Mouse (Mus musculus) liver, embryonic 12.5 days (tissue): ENCODE measurements around the gene Xbp1. TPM values are rescaled to one million over a fixed set of nuclear protein-coding genes. Genes with fewer than 3 reads are reported as not detected.
"Not testable (repeated sequence)": the region's sequence is repeated elsewhere in the genome, so short reads cannot be mapped to it uniquely, and the experiment has no call there.

ENCODE experiments used
- ATAC-seq: fragments of 200-750 bp; cut with Nextera tagmentation; 2 replicates; pipeline ENCODE4 v1.8.0; 2017; ENCODE audit warnings: moderate number of reproducible peaks, mild to moderate bottlenecking, moderate library complexity
- H3K27ac ChIP-seq: fragments of 300-500 bp; sonication (generic); 2 replicates; pipeline ENCODE4 v1.5.1; 2016; ENCODE audit warnings: mild to moderate bottlenecking
- H3K27me3 ChIP-seq: fragments of 300-500 bp; sonication (generic); replicated peaks from 2 replicates; pipeline ENCODE4 v1.6.1; 2016; ENCODE audit warnings: mild to moderate bottlenecking, moderate library complexity
- H3K36me3 ChIP-seq: fragments of 300-500 bp; sonication (generic); 2 replicates; pipeline ENCODE4 v1.6.1; 2016; ENCODE audit warnings: mild to moderate bottlenecking, moderate library complexity
- H3K4me1 ChIP-seq: fragments of 300-500 bp; sonication (generic); 2 replicates; pipeline ENCODE4 v1.6.1; 2016
- H3K4me2 ChIP-seq: fragments of 300-500 bp; sonication (generic); 2 replicates; pipeline ENCODE4 v1.6.1; 2016; ENCODE audit warnings: mild to moderate bottlenecking, moderate library complexity
- H3K4me3 ChIP-seq: fragments of 300-500 bp; sonication (generic); 2 replicates; pipeline ENCODE4 v1.5.1; 2016; ENCODE audit warnings: mild to moderate bottlenecking, moderate library complexity
- H3K9ac ChIP-seq: fragments of 300-500 bp; sonication (generic); 2 replicates; pipeline ENCODE4 v1.6.1; 2016; ENCODE audit warnings: mild to moderate bottlenecking, moderate library complexity
- H3K9me3 ChIP-seq: fragments of 300-500 bp; sonication (generic); replicated peaks from 2 replicates; pipeline ENCODE4 v1.6.1; 2016; ENCODE audit warnings: mild to moderate bottlenecking, moderate library complexity
- WGBS: fragments of 180-500 bp; shearing (Covaris S2); methylation state at CpG from one replicate; pipeline ENCODE4 v1.1.7; 2016; ENCODE audit not compliant: insufficient replicate concordance; 5-methylcytosine and 5-hydroxymethylcytosine counted together
- polyA plus RNA-seq: library from polyadenylated mRNA; unstranded; fragments of >200 nt; fragmentation: Nextera tagmentation; extraction: Ambion mirVana; gene quantifications from 2 replicates; pipeline ENCODE4 v1.2.1, GENCODE M21; 2016

The Xbp1 gene
- polyA plus RNA-seq, 1 experiment from 2014 or later = 112 TPM

GRCm38 (mm10) chr11:5521266-5521515 lies 732 bp downstream of the Xbp1 start:
- Histone ChIP-seq H3K36me3 (peaks cover 41% of the 10 kb centered on the region), H3K4me1 (peaks cover 33% of the 10 kb centered on the region), H3K4me3 (peak overlapping the region; percentile 92), H3K27me3 (no peaks in the 10 kb centered on the region), H3K27ac (peak overlapping the region; percentile 92), H3K9me3 (no peaks in the 10 kb centered on the region), H3K4me2 (peak overlapping the region; percentile 86), H3K9ac (peak overlapping the region; percentile 96)
- under 1% methylated on average over 13 of the region's 13 CpGs for WGBS
- ATAC-seq = peak; percentile 31

DNA sequence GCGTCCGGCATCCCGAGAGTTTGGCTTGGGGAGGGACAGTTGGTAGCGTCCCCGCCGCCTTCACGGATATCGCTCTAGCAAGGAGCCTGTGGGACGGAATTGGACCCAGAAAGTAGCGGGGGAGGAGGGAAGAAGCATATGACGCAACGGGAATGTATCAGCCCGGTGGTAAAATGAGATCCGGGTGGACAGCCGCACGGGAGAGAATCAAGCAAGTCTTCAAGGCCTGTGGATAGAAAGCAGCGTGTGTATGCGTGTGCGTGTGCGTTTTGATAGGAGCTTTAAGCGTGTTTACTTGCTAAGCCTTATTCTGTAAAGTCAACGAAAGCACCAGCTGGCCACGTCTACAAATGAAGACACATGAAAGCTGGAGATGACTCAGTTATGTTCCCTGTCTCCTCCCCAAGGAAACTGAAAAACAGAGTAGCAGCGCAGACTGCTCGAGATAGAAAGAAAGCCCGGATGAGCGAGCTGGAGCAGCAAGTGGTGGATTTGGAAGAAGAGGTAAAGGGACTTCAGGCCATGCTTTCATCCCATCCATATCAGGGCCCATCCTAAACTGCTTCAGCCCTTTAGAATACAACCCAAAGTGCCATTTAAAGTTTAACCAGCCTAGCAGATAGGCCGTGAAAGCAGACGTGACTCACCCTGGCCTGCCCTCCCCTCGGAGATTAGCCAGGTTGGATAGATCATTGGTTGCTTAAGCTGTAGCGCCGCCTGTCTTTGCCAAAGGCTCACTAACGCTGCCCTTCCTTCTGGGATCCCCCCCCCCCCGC lies 1.2 kb downstream of the Xbp1 start:
- Histone ChIP-seq H3K9me3 (no peaks in the 10 kb centered on the region), H3K4me3 (peak overlapping the region; percentile 92), H3K4me2 (peak overlapping the region; percentile 86), H3K36me3 (peaks cover 46% of the 10 kb centered on the region), H3K4me1 (peaks cover 33% of the 10 kb centered on the region), H3K9ac (peak overlapping the region; percentile 96), H3K27me3 (no peaks in the 10 kb centered on the region), H3K27ac (peak overlapping the region; percentile 92)
- ATAC-seq = peak; percentile 71
- under 1% methylated on average over 34 of the region's 34 CpGs for WGBS

DNA sequence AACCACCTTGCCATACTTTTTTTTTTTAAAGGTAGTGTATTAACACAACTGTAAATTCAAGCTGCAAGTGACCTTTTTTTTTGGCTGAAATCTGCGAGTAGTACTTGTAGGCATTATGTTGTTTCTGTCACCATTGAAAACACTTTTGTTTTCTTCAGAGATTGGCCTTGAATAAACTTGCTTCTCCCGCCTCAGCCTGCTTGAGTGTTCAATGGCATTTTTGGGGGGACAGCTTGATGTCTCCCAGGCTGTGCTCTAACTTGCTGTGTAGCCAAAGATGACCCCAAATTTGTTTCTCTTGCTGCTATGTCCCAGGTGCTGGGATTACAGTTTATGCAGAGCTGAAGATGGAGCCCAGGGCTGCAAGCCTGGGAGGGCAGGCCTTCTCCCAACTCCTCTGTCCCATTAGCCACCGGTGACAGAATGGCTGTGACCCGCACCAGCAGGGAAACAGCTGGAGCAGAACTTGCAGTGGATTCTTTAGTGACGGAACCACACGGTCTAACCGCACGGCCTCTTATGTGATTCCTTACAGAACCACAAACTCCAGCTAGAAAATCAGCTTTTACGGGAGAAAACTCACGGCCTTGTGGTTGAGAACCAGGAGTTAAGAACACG lies 2.4 kb downstream of the Xbp1 start:
- 0 out of 2 replicates have a peak overlapping the region, but pooled peaks have one; percentile 92 for H3K27ac ChIP-seq
- H3K9ac ChIP-seq = peak overlapping the region; percentile 96; the same call in 1 of the 2 replicates
- no peaks in the 10 kb centered on the region for H3K27me3 ChIP-seq
- 89% methylated on average over 11 of the region's 11 CpGs for WGBS
- peaks cover 33% of the 10 kb centered on the region for H3K4me1 ChIP-seq
- no peaks in the 10 kb centered on the region for H3K9me3 ChIP-seq
- peaks cover 58% of the 10 kb centered on the region for H3K36me3 ChIP-seq
- peak overlapping the region; percentile 86 for H3K4me2 ChIP-seq
- H3K4me3 ChIP-seq = peak overlapping the region; percentile 92
- no peak for ATAC-seq

DNA sequence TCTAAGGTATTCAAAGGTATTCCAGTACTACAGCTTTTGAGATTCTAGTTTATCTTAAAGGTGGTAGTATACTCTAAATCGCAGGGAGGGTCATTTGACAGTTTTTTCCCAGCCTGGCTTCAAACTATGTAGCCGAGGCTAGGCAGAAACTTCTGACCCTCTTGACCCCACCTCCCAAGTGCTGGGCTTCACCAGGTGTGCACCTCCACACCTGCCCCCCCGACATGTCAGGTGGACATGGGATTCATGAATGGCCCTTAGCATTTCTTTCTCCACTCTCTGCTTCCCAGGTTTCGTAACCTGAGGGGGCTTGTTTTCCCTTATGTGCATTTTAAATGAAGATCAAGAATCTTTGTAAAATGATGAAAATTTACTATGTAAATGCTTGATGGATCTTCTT lies 5.0 kb downstream of the Xbp1 start:
- WGBS = 75% methylated on average over 4 of the region's 4 CpGs
- H3K4me3 ChIP-seq = no peak overlapping the region
- H3K36me3 ChIP-seq = peaks cover 83% of the 10 kb centered on the region

DNA sequence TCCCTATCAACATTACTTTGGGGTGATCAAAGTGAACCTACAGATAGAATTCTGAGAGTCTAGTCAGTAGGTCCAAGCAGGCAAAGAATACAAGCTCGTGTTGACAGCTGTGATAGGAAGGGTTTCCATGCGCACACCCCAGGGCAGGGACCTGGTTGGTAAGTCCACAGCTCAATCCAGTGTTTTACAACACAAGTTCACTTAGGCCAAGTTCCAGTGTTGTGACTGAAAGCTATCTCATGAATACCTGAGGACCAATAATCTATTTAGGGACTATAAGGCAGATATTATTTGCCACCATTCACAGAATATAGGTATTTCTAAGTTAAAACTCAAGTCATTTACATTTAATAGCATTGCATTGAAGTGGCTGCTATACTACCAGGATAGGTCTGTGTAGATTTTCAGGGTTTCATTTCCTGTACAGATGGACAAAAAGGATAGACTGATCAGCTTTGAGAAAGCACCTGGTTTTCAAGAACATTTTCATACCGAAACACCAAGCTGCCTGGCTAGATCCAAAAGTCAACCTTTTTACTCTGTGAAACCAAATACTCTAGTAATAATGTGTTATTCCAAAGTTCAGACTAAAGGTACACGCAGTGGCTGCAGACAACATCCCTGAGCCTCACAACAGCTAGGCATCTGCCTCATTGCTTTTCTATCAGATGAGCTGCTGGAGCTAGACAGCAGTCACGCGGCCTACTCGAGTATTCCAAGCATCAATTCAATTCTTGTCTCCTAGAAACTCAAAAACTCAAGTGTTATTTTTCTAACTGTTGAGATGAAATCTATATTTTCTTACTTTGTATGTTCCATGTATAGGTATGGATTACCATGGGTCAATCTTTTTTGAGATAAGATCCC lies 6.3 kb downstream of the Xbp1 start:
- ATAC-seq = no peak
- 81% methylated on average over 7 of the region's 7 CpGs for WGBS
- no peaks in the 10 kb centered on the region for H3K27me3 ChIP-seq

More for the DNA sequence above, 5.0 kb downstream of the Xbp1 start:
- H3K4me1 ChIP-seq = peaks cover 32% of the 10 kb centered on the region
- H3K9me3 ChIP-seq = no peaks in the 10 kb centered on the region
- no peak overlapping the region for H3K27ac ChIP-seq
- no peak overlapping the region for H3K9ac ChIP-seq
- no peak for ATAC-seq
- H3K4me2 ChIP-seq = no peak overlapping the region
- no peaks in the 10 kb centered on the region for H3K27me3 ChIP-seq

DNA sequence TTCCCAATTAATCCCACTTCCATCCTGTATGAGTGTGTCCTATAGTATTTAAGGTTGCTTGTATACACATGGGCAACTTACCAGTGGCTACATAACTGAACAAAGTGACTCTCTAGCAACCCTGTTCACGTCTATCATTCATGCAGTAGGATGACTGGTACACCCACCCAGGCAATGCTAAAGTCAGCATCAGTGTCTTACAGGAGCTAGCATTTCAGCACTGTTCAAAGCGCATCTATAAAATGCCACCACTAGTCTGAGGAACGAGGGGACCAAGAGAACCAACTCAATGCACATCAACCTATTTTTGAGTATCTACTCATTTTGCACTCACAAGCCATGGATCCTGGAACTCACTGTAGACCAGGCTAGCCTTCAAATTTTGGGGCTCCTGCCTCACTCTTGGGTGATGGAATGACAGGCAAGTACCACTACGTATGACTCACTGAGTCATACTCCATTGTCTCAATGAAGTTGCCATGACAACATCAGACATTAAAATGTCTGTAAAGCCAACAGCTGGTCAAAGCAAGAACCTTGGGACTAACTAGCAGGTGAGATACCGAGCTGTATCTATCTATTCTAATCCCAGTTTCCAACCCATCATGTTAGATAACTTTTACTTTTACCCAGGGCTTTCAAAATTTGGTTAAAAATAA lies 7.5 kb downstream of the Xbp1 start:
- Histone ChIP-seq H3K4me1 (peaks cover 27% of the 10 kb centered on the region), H3K4me3 (no peak overlapping the region), H3K4me2 (no peak overlapping the region), H3K36me3 (peaks cover 100% of the 10 kb centered on the region), H3K27ac (no peak overlapping the region), H3K27me3 (no peaks in the 10 kb centered on the region), H3K9me3 (no peaks in the 10 kb centered on the region), H3K9ac (no peak overlapping the region)
- ATAC-seq = no peak
- 74% methylated on average over 5 of the region's 5 CpGs for WGBS

More for the DNA sequence above, 6.3 kb downstream of the Xbp1 start:
- Histone ChIP-seq H3K27ac (no peak overlapping the region), H3K4me2 (no peak overlapping the region), H3K36me3 (peaks cover 97% of the 10 kb centered on the region), H3K9ac (no peak overlapping the region), H3K4me1 (peaks cover 39% of the 10 kb centered on the region), H3K9me3 (no peaks in the 10 kb centered on the region), H3K4me3 (no peak overlapping the region)

GRCm38 (mm10) chr11:5528841-5529240 lies 8.4 kb downstream of the Xbp1 start:
- no peak for ATAC-seq
- H3K4me1 ChIP-seq = peaks cover 19% of the 10 kb centered on the region
- H3K27ac ChIP-seq = no peak overlapping the region
- H3K4me2 ChIP-seq = no peak overlapping the region
- no peak overlapping the region for H3K9ac ChIP-seq
- no peak overlapping the region for H3K4me3 ChIP-seq
- no peaks in the 10 kb centered on the region for H3K9me3 ChIP-seq
- 75% methylated on average over 5 of the region's 5 CpGs for WGBS
- H3K27me3 ChIP-seq = no peaks in the 10 kb centered on the region
- H3K36me3 ChIP-seq = peaks cover 100% of the 10 kb centered on the region

DNA sequence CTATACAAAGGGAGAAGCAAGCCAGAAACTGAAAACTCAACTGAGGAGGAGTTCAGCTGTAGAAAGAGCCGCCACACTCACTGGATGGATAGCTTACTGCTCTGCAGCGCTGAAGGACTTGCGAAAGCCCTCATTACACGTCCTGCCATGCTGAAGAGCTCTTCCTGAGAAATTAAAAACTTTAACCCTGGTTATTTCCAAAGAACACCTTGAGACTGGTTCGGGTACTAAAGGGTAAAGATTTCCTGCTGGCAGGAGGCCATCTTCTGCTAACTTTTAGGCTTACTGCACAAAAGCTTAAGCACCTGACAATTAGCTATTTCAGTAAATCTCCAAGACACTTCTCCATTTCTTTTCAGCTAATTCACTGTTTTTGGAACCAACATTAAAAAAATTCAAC lies 9.7 kb downstream of the Xbp1 start:
- Histone ChIP-seq H3K4me2 (no peak overlapping the region), H3K36me3 (peaks cover 100% of the 10 kb centered on the region), H3K27me3 (no peaks in the 10 kb centered on the region), H3K4me3 (no peak overlapping the region), H3K4me1 (peaks cover 18% of the 10 kb centered on the region), H3K9ac (no peak overlapping the region), H3K27ac (no peak overlapping the region), H3K9me3 (no peaks in the 10 kb centered on the region)
- no peak for ATAC-seq
- 82% methylated on average over 5 of the region's 5 CpGs for WGBS

- WGBS = 59% methylated on average over 6 of the region's 6 CpGs
- no peak overlapping the region for H3K9ac ChIP-seq
- H3K27me3 ChIP-seq = no peaks in the 10 kb centered on the region
- no peak overlapping the region for H3K4me2 ChIP-seq
- H3K9me3 ChIP-seq = no peaks in the 10 kb centered on the region
- H3K36me3 ChIP-seq = peaks cover 96% of the 10 kb centered on the region
- no peak overlapping the region for H3K4me3 ChIP-seq
- no peak for ATAC-seq
- H3K4me1 ChIP-seq = peaks cover 18% of the 10 kb centered on the region
- no peak overlapping the region for H3K27ac ChIP-seq
These were observed 10.3 kb downstream of the Xbp1 start for GRCm38 (mm10) chr11:5530717-5531116.

DNA sequence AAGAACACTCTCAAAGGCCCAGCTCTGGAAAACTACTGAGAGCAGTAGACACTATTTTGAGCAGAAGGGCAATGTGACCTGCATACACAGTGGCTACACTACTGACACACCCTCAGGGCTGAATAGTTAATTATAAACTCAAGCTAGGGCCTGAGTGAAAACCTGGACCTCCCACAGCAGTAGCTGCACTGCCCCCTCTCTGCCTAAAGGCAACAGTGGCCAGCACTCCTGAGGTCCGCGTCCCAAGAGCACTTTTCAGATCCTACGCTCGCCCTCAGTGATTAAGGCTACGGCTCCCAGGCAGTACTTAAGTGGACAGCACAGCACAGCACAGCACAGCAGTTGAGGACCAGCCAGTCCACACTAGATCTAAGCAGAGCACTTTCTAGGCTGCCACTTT lies 12.6 kb downstream of the Xbp1 start:
- Histone ChIP-seq H3K27ac (no peak overlapping the region), H3K4me3 (no peak overlapping the region), H3K9me3 (no peaks in the 10 kb centered on the region), H3K27me3 (no peaks in the 10 kb centered on the region), H3K4me1 (peaks cover 19% of the 10 kb centered on the region), H3K36me3 (peaks cover 86% of the 10 kb centered on the region), H3K9ac (no peak overlapping the region), H3K4me2 (no peak overlapping the region)
- WGBS = 90% methylated on average over 5 of the region's 5 CpGs
- ATAC-seq = peak; percentile 35; the same call in 1 of the 2 replicates

- ATAC-seq = not testable (repeated sequence)
- peaks cover 55% of the 10 kb centered on the region for H3K36me3 ChIP-seq
These were observed 17.0 kb downstream of the Xbp1 start for GRCm38 (mm10) chr11:5537454-5537853.

More at GRCm38 (mm10) chr11:5537454-5537853, 17.0 kb downstream of the Xbp1 start:
- H3K9ac ChIP-seq, H3K27ac ChIP-seq, H3K4me2 ChIP-seq, H3K9me3 ChIP-seq, H3K27me3 ChIP-seq, H3K4me3 ChIP-seq: not testable (repeated sequence)
- 84% methylated on average over 4 of the region's 4 CpGs for WGBS
- H3K4me1 ChIP-seq = peaks cover 30% of the 10 kb centered on the region
